Mouse (Mus musculus): Measurements from ENCODE around the gene Kcnj16.

Kcnj16 gene

GRCm38 (mm10) chr11:111056030-111056429 lies 88.2 kb downstream of the Kcnj16 start:
- peak in 1 of 2 experiments; percentile 63 for DNase-seq (ENCODE audit: low spot score in 2 of 2)

GRCm38 (mm10) chr11:111057435-111057834 lies 89.6 kb downstream of the Kcnj16 start:
- DNase-seq (ENCODE audit: low spot score in 2 of 2): no peak

GRCm38 (mm10) chr11:111059440-111059839 lies 91.6 kb downstream of the Kcnj16 start:
- DNase-seq (ENCODE audit: low spot score in 2 of 2): no peak

GRCm38 (mm10) chr11:111060216-111060615 lies 92.4 kb downstream of the Kcnj16 start:
- DNase-seq (ENCODE audit: low spot score in 2 of 2): no peak

- DNase-seq (ENCODE audit: low spot score in 2 of 2): peak in 1 of 2 experiments; percentile 73
Measured at GRCm38 (mm10) chr11:111064751-111065527, 97.1 kb downstream of the Kcnj16 start.

GRCm38 (mm10) chr11:111065635-111066298 lies 97.9 kb downstream of the Kcnj16 start, which contains the start of gene Kcnj2:
TSS of gene Kcnj2 (plus strand) at chr11:111066164.
- peak; percentile 88 to 96 for DNase-seq (ENCODE audit: low spot score in 2 of 2)

GRCm38 (mm10) chr11:111066299-111066691 lies 98.5 kb downstream of the Kcnj16 start:
- peak in 1 of 2 experiments; percentile 38 for DNase-seq (ENCODE audit: low spot score in 2 of 2)

GRCm38 (mm10) chr11:111067787-111068186 lies 100.0 kb downstream of the Kcnj16 start:
- DNase-seq (ENCODE audit: low spot score in 2 of 2): no peak

- DNase-seq (ENCODE audit: low spot score in 2 of 2): no peak
Measured at GRCm38 (mm10) chr11:111070460-111070859, 102.6 kb downstream of the Kcnj16 start.

- DNase-seq (ENCODE audit: low spot score in 2 of 2): no peak
Measured at GRCm38 (mm10) chr11:111074131-111074530, 106.3 kb downstream of the Kcnj16 start.

All from left cerebral cortex, adult 9 months (tissue).